Mouse (Mus musculus) testis, postnatal 14 days (tissue): ENCODE measurements around the gene Vta1.

Experiments
- DNase-seq: peaks from one replicate; pipeline ENCODE4 v3.0.0; 2021; ENCODE audit warnings: low spot score

The Vta1 gene

GRCm38 (mm10) chr10:14705072-14706066 is at the start of gene Vta1, which contains the start of gene Nmbr:
Gene Vta1, minus strand, starts transcription at chr10:14705560.
Gene Nmbr, plus strand, starts transcription at chr10:14705591.
- peak; percentile 96 for DNase-seq

GRCm38 (mm10) chr10:14734285-14734684 is 28.9 kb upstream of the Vta1 start:
- no peak for DNase-seq

GRCm38 (mm10) chr10:14725671-14726070 is 20.3 kb upstream of the Vta1 start:
- no peak for DNase-seq

- DNase-seq = no peak
These were observed 12.8 kb upstream of the Vta1 start, which contains the start of gene Gje1 for GRCm38 (mm10) chr10:14718114-14718513. Gene Gje1, minus strand, starts transcription at chr10:14718214.

- DNase-seq = no peak
These were observed 1.4 kb downstream of the Vta1 start for GRCm38 (mm10) chr10:14703830-14704420.

GRCm38 (mm10) chr10:14703239-14703638 is 2.1 kb downstream of the Vta1 start:
- DNase-seq = no peak

- DNase-seq = no peak
These were observed 15.0 kb downstream of the Vta1 start for GRCm38 (mm10) chr10:14690349-14690748.

- no peak for DNase-seq
These were observed 16.4 kb downstream of the Vta1 start for GRCm38 (mm10) chr10:14688785-14689442.

GRCm38 (mm10) chr10:14685663-14686062 is 19.7 kb downstream of the Vta1 start:
- no peak for DNase-seq

- DNase-seq = no peak
These were observed 39.2 kb downstream of the Vta1 start for GRCm38 (mm10) chr10:14666147-14666546.

GRCm38 (mm10) chr10:14660875-14661274 is 44.5 kb downstream of the Vta1 start:
- no peak for DNase-seq

GRCm38 (mm10) chr10:14639635-14640034 is 65.7 kb downstream of the Vta1 start:
- DNase-seq = no peak

- no peak for DNase-seq
These were observed 66.3 kb downstream of the Vta1 start for GRCm38 (mm10) chr10:14639043-14639442.

- DNase-seq = no peak
These were observed 79.7 kb downstream of the Vta1 start for GRCm38 (mm10) chr10:14625706-14626105.

- no peak for DNase-seq
These were observed 86.2 kb downstream of the Vta1 start for GRCm38 (mm10) chr10:14619156-14619555.

GRCm38 (mm10) chr10:14618301-14618700 is 87.1 kb downstream of the Vta1 start:
- no peak for DNase-seq

- no peak for DNase-seq
These were observed 89.9 kb downstream of the Vta1 start for GRCm38 (mm10) chr10:14615441-14615840.

GRCm38 (mm10) chr10:14607597-14607996 is 97.8 kb downstream of the Vta1 start:
- DNase-seq = no peak
